In the genomic region with DNA sequence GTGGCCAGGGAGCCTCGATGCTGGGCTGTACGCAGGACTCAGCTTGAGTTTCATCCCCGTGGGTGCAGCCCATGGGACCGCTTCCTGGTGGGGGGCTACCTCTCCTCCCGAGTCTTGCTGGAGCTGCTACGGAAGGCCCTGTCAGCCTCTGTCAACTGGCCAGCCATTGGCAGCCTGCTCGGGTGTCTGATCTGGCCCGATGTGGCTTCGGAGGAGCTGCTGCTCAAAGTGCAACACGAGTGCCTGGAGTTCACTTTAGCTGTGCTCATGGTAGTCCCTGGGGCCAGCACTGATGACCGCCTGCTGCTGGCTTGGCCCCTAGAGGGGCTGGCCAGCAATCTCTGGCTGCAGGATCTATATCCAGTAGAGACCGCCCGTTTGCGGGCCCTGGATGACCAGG, we compare ENCODE assay signal across 29 mouse cellular contexts. TPM values are rescaled to one million over a fixed set of nuclear protein-coding genes. Genes with fewer than 3 reads are reported as not detected.
A peak's percentile ranks its signal among the peaks of the same experiment; 100 is the strongest.
DNase-seq lines count a peak whose midpoint lies in the region; ATAC-seq and TF ChIP-seq lines count a peak whose summit lies in the region.
"Had no signal": no experiment of that assay in that cellular context is flagged by ENCODE, and none has a peak within 500 bp of the region (broad histone marks: within the 10 kb centered on the region; RNA-seq: fewer than 3 reads in every experiment).

No protein-coding gene starts in this region.

- no peaks in the 10 kb centered on the region for H3K9me3 ChIP-seq in neural tube, embryonic 12.5 days
- H3K9me3 ChIP-seq in neural tube, embryonic 15.5 days (replicated peaks), result no peaks in the 10 kb centered on the region
- H3K9me3 ChIP-seq: embryonic facial prominence, embryonic 10.5 days; embryonic facial prominence, embryonic 15.5 days; forebrain, embryonic 12.5 days; heart, embryonic 10.5 days; hindbrain, embryonic 10.5 days; kidney, embryonic 15.5 days; liver, embryonic 12.5 days had no signal

- no peak overlapping the region for H3K27ac ChIP-seq in neural tube, embryonic 12.5 days
- no peak overlapping the region for H3K27ac ChIP-seq in neural tube, embryonic 15.5 days (replicated peaks)
- peak overlapping the region; percentile 97 for H3K27ac ChIP-seq in gastrocnemius, adult 2 months
- H3K27ac ChIP-seq: embryonic facial prominence, embryonic 10.5 days; embryonic facial prominence, embryonic 15.5 days; forebrain, embryonic 12.5 days; heart, embryonic 10.5 days; hindbrain, embryonic 10.5 days; kidney, embryonic 15.5 days; liver, embryonic 12.5 days; macrophage; stomach, postnatal 0 days had no signal

- H3K27me3 ChIP-seq in neural tube, embryonic 12.5 days (replicated peaks), result no peaks in the 10 kb centered on the region
- H3K27me3 ChIP-seq in neural tube, embryonic 15.5 days (replicated peaks), result no peaks in the 10 kb centered on the region
- H3K27me3 ChIP-seq: embryonic facial prominence, embryonic 15.5 days; forebrain, embryonic 12.5 days; kidney, embryonic 15.5 days; liver, embryonic 12.5 days had no signal

- peak; percentile 76 for DNase-seq in gastrocnemius, adult 18-20 months (ENCODE audit: low spot score)
- no peak for DNase-seq in gastrocnemius, postnatal 4 days (ENCODE audit: low spot score in 2 of 2)
- DNase-seq in gastrocnemius, adult 2 months, result peak; percentile 88
- peak; percentile 50 to 57 for DNase-seq in gastrocnemius, postnatal 36 days
- DNase-seq in lung, adult 2 months, result no peak
- DNase-seq in layer of hippocampus, postnatal 36 days, result no peak
- DNase-seq: adrenal gland, postnatal 25 days; cerebellum, postnatal 25 days; forebrain, postnatal 0 days; heart, adult 11 months; kidney, adult 18-20 months; liver, postnatal 0 days; midbrain, embryonic 14.5 days; right cerebral cortex, adult 18-20 months; thymus, adult 18-20 months; thymus, postnatal 25 days had no signal

- TF ChIP-seq CTCF in gastrocnemius, adult 2 months (IDR thresholded peaks at IDR 0.05), result no peak
- no peak for TF ChIP-seq CTCF in lung, adult 2 months (IDR thresholded peaks at IDR 0.05; ENCODE audit: insufficient read depth, low read length)

- 0 out of 2 replicates have a peak overlapping the region, but pooled peaks have one; percentile 21 for H3K9ac ChIP-seq in neural tube, embryonic 12.5 days
- H3K9ac ChIP-seq in neural tube, embryonic 15.5 days (replicated peaks), result no peak overlapping the region
- H3K9ac ChIP-seq: embryonic facial prominence, embryonic 15.5 days; forebrain, embryonic 12.5 days; kidney, embryonic 15.5 days; liver, embryonic 12.5 days had no signal

- no peak overlapping the region for H3K4me3 ChIP-seq in neural tube, embryonic 12.5 days
- no peak overlapping the region for H3K4me3 ChIP-seq in neural tube, embryonic 15.5 days (replicated peaks)
- H3K4me3 ChIP-seq in gastrocnemius, adult 2 months, result peak overlapping the region; percentile 79
- no peak overlapping the region for H3K4me3 ChIP-seq in lung, adult 2 months (replicated peaks; ENCODE audit: extremely low read depth, low read depth, low read length)
- H3K4me3 ChIP-seq: embryonic facial prominence, embryonic 10.5 days; embryonic facial prominence, embryonic 15.5 days; forebrain, embryonic 12.5 days; heart, embryonic 10.5 days; hindbrain, embryonic 10.5 days; kidney, embryonic 15.5 days; liver, embryonic 12.5 days had no signal

- peaks cover 26% of the 10 kb centered on the region for H3K4me1 ChIP-seq in neural tube, embryonic 12.5 days
- H3K4me1 ChIP-seq in neural tube, embryonic 15.5 days, result peaks cover 31% of the 10 kb centered on the region
- H3K4me1 ChIP-seq in lung, adult 2 months (ENCODE audit: control insufficient read depth, insufficient read depth, low read length), result peaks cover 11% of the 10 kb centered on the region

- ATAC-seq in neural tube, embryonic 12.5 days (ENCODE audit: low FRiP score, low read depth), result no peak
- ATAC-seq in neural tube, embryonic 15.5 days (ENCODE audit: low FRiP score), result no peak
- ATAC-seq: forebrain, postnatal 0 days; hindbrain, embryonic 16.5 days; liver, embryonic 12.5 days; liver, postnatal 0 days; lung, postnatal 0 days had no signal

- 92% methylated on average over 14 of the region's 14 CpGs for WGBS in neural tube, embryonic 12.5 days
- 94% methylated on average over 14 of the region's 14 CpGs for WGBS in neural tube, embryonic 15.5 days
- WGBS in lung, adult 2 months, result 87% methylated on average over 14 of the region's 14 CpGs

- TF ChIP-seq POLR2A in lung, adult 2 months (IDR thresholded peaks at IDR 0.05; ENCODE audit: borderline replicate concordance, extremely low read depth, low read depth, low read length), result no peak

- peaks cover 25% of the 10 kb centered on the region for H3K36me3 ChIP-seq in neural tube, embryonic 12.5 days
- H3K36me3 ChIP-seq in neural tube, embryonic 15.5 days, result peaks cover 34% of the 10 kb centered on the region

- intact Hi-C loops in gastrocnemius, adult 2 months (cut with DNase I), result loop anchor here (1.0 kb wide), 1 partner anchor 151 kb away; no protein-coding TSS in a partner anchor
- intact Hi-C loops in gastrocnemius, postnatal 36 days (cut with DNase I), result loop anchor here (5.0 kb wide), 2 partner anchors 46 to 201 kb away; a partner anchor contains a TSS

- H3K4me2 ChIP-seq in neural tube, embryonic 12.5 days (replicated peaks), result no peak overlapping the region
- H3K4me2 ChIP-seq in neural tube, embryonic 15.5 days, result no peak overlapping the region
- H3K4me2 ChIP-seq: embryonic facial prominence, embryonic 15.5 days; forebrain, embryonic 12.5 days; kidney, embryonic 15.5 days; liver, embryonic 12.5 days had no signal

RNA-seq across cellular contexts. Expression of a gene that starts 3.1 kb away (rescaled TPM):
- 10 to 100 TPM; 75.2 to 94.4 TPM for total RNA-seq in gastrocnemius, adult 18-20 months (2021)
- 10 to 100 TPM; 70.6 to 76.5 TPM for total RNA-seq in gastrocnemius, postnatal 4 days (2021)
- 17.5 and 19.5 TPM in 2 replicates for polyA plus RNA-seq in neural tube, embryonic 12.5 days (2016; fragmentation: Nextera tagmentation; extraction: Ambion mirVana)
- polyA plus RNA-seq in neural tube, embryonic 15.5 days (2015; fragmentation: Nextera tagmentation; extraction: Ambion mirVana), result 23.1 and 25.3 TPM in 2 replicates
- 10 to 100 TPM; 61.9 to 91.0 TPM for total RNA-seq in gastrocnemius, adult 2 months (2021)
- total RNA-seq in gastrocnemius, postnatal 36 days (2021), result 10 to 100 TPM; 70.1 to 91.0 TPM
- polyA plus RNA-seq in lung, adult 2 months (2012; rRNA removed), result 22.3 and 25.4 TPM in 2 replicates
- total RNA-seq in layer of hippocampus, postnatal 36 days (2021), result 10 to 100 TPM; 23.6 to 24.4 TPM

RNA-seq across cellular contexts. Expression of a gene that starts 4.2 kb away (rescaled TPM):
- 100 to 1,000 TPM; 108 to 113 TPM for total RNA-seq in gastrocnemius, adult 18-20 months (2021)
- total RNA-seq in gastrocnemius, postnatal 4 days (2021), result 100 to 1,000 TPM; 104 to 113 TPM
- polyA plus RNA-seq in neural tube, embryonic 12.5 days (2016; fragmentation: Nextera tagmentation; extraction: Ambion mirVana), result 71.4 and 72.8 TPM in 2 replicates
- polyA plus RNA-seq in neural tube, embryonic 15.5 days (2015; fragmentation: Nextera tagmentation; extraction: Ambion mirVana), result 68.3 and 73.6 TPM in 2 replicates
- 100 to 1,000 TPM in 1 of 2 experiments, 10 to 100 TPM in 1; 96.1 to 103 TPM for total RNA-seq in gastrocnemius, adult 2 months (2021)
- 10 to 100 TPM; 91.5 to 95.2 TPM for total RNA-seq in gastrocnemius, postnatal 36 days (2021)
- 236 and 264 TPM in 2 replicates for polyA plus RNA-seq in lung, adult 2 months (2012; rRNA removed)
- total RNA-seq in layer of hippocampus, postnatal 36 days (2021), result 10 to 100 TPM; 58.4 to 60.6 TPM

RNA-seq across cellular contexts. Expression of a gene that starts 31.7 kb away (rescaled TPM):
- 1 to 10 TPM; 8.9 to 9.2 TPM for total RNA-seq in gastrocnemius, adult 18-20 months (2021)
- total RNA-seq in gastrocnemius, postnatal 4 days (2021), result 10 to 100 TPM; 29.7 to 32.0 TPM
- polyA plus RNA-seq in neural tube, embryonic 12.5 days (2016; fragmentation: Nextera tagmentation; extraction: Ambion mirVana), result 99.8 and 101 TPM in 2 replicates
- 35.0 and 36.4 TPM in 2 replicates for polyA plus RNA-seq in neural tube, embryonic 15.5 days (2015; fragmentation: Nextera tagmentation; extraction: Ambion mirVana)
- 1 to 10 TPM; 9.0 to 9.5 TPM for total RNA-seq in gastrocnemius, adult 2 months (2021)
- total RNA-seq in gastrocnemius, postnatal 36 days (2021), result 1 to 10 TPM; 8.2 to 8.5 TPM
- polyA plus RNA-seq in lung, adult 2 months (2012; rRNA removed), result 61.6 and 68.2 TPM in 2 replicates
- total RNA-seq in layer of hippocampus, postnatal 36 days (2021), result 10 to 100 TPM; 42.3 to 47.9 TPM

RNA-seq across cellular contexts. Expression of a gene that starts 45.9 kb away (rescaled TPM):
- 1 to 10 TPM; 3.7 to 5.0 TPM for total RNA-seq in gastrocnemius, adult 18-20 months (2021)
- total RNA-seq in gastrocnemius, postnatal 4 days (2021), result 10 to 100 TPM in 1 of 2 experiments, 1 to 10 TPM in 1; 9.4 to 10.6 TPM
- 14.0 and 15.9 TPM in 2 replicates for polyA plus RNA-seq in neural tube, embryonic 12.5 days (2016; fragmentation: Nextera tagmentation; extraction: Ambion mirVana)
- polyA plus RNA-seq in neural tube, embryonic 15.5 days (2015; fragmentation: Nextera tagmentation; extraction: Ambion mirVana), result 6.7 and 8.6 TPM in 2 replicates
- total RNA-seq in gastrocnemius, adult 2 months (2021), result 1 to 10 TPM; 4.5 to 4.7 TPM
- total RNA-seq in gastrocnemius, postnatal 36 days (2021), result 1 to 10 TPM; 3.2 to 4.5 TPM
- polyA plus RNA-seq in lung, adult 2 months (2012; rRNA removed), result 6.1 and 6.9 TPM in 2 replicates
- 1 to 10 TPM; 5.1 to 5.3 TPM for total RNA-seq in layer of hippocampus, postnatal 36 days (2021)

RNA-seq across cellular contexts. Expression of a gene that starts 46.1 kb away (rescaled TPM):
- 10 to 100 TPM; 18.4 to 18.5 TPM for total RNA-seq in gastrocnemius, adult 18-20 months (2021)
- 10 to 100 TPM; 15.9 to 18.0 TPM for total RNA-seq in gastrocnemius, postnatal 4 days (2021)
- 7.6 and 8.6 TPM in 2 replicates for polyA plus RNA-seq in neural tube, embryonic 12.5 days (2016; fragmentation: Nextera tagmentation; extraction: Ambion mirVana)
- 4.8 and 5.2 TPM in 2 replicates for polyA plus RNA-seq in neural tube, embryonic 15.5 days (2015; fragmentation: Nextera tagmentation; extraction: Ambion mirVana)
- 10 to 100 TPM; 19.8 to 20.1 TPM for total RNA-seq in gastrocnemius, adult 2 months (2021)
- 10 to 100 TPM; 12.6 to 19.2 TPM for total RNA-seq in gastrocnemius, postnatal 36 days (2021)
- polyA plus RNA-seq in lung, adult 2 months (2012; rRNA removed), result 9.4 and 11.5 TPM in 2 replicates
- total RNA-seq in layer of hippocampus, postnatal 36 days (2021), result 10 to 100 TPM; 31.4 to 35.3 TPM

Comparison
In these comparisons a context has a peak if more than half of its experiments do, and no peak if none do; other contexts are left out.
1. DNase-seq: peak in gastrocnemius, adult 18-20 months (single experiment), gastrocnemius, adult 2 months (single experiment) and gastrocnemius, postnatal 36 days (2 of 2); none in gastrocnemius, postnatal 4 days (0 of 2), lung, adult 2 months (single experiment) and layer of hippocampus, postnatal 36 days (0 of 2).